Mouse (Mus musculus) ES-E14 (cell line): ENCODE measurements around the gene Foxj1. TPM values are rescaled to one million over a fixed set of nuclear protein-coding genes. Genes with fewer than 3 reads are reported as not detected.

ENCODE experiments used
- DNase-seq: peaks from one replicate; pipeline ENCODE4 v3.0.0-alpha.2; 2013; ENCODE audit warnings: low read depth, low spot score
- H3K27ac ChIP-seq: 2 replicates; pipeline ENCODE4 v1.5.1; 2012; ENCODE audit warnings: low read depth, mild to moderate bottlenecking, low read length, moderate library complexity, mixed read lengths; ENCODE audit not compliant: poor library complexity, insufficient read depth, severe bottlenecking
- H3K36me3 ChIP-seq: 2 replicates; pipeline ENCODE4 v1.6.1; 2012; ENCODE audit warnings: mild to moderate bottlenecking, low read length, moderate library complexity, mixed read lengths; ENCODE audit not compliant: control insufficient read depth, poor library complexity, insufficient read depth, severe bottlenecking
- H3K4me1 ChIP-seq, 2 experiments: fragments of 150-350 bp in 1 of 2; sonication (generic) in 1 of 2; 2 replicates each; pipeline ENCODE4 v1.6.1; 2012; ENCODE audit warnings: low read length in 2 of 2, mild to moderate bottlenecking in 1 of 2, mixed read lengths in 1 of 2; ENCODE audit not compliant: control insufficient read depth in 2 of 2, insufficient read depth in 2 of 2, poor library complexity in 1 of 2
- H3K4me3 ChIP-seq, 2 experiments: fragments of 150-350 bp in 1 of 2; sonication (generic) in 1 of 2; 2 replicates each; pipeline ENCODE4 v1.5.1; 2012; ENCODE audit warnings: low read length in 2 of 2, low read depth in 1 of 2, mild to moderate bottlenecking in 1 of 2, mixed read lengths in 1 of 2; ENCODE audit not compliant: insufficient read depth in 1 of 2, poor library complexity in 1 of 2, severe bottlenecking in 1 of 2
- H3K9ac ChIP-seq: 2 replicates; pipeline ENCODE4 v1.6.1; 2012; ENCODE audit warnings: low read depth, mild to moderate bottlenecking, low read length, mixed read lengths; ENCODE audit not compliant: poor library complexity, insufficient read depth, severe bottlenecking
- H3K9me3 ChIP-seq: fragments of 150-350 bp; sonication (generic); 2 replicates; pipeline ENCODE4 v1.6.1; 2012; ENCODE audit warnings: low read depth, mild to moderate bottlenecking, low read length; ENCODE audit not compliant: control insufficient read depth, insufficient read depth
- CHD2 ChIP-seq: IDR thresholded peaks from 2 replicates; pipeline ENCODE4 v1.6.1; 2014; ENCODE audit warnings: mild to moderate bottlenecking, low read depth, low read length, inconsistent platforms
- HCFC1 ChIP-seq: IDR thresholded peaks from 2 replicates; pipeline ENCODE4 v1.6.1; 2012; ENCODE audit warnings: low read length, inconsistent platforms, borderline replicate concordance; ENCODE audit not compliant: insufficient read depth
- MAFK ChIP-seq: IDR thresholded peaks from 2 replicates; pipeline ENCODE4 v1.6.1; 2014; ENCODE audit warnings: mild to moderate bottlenecking, low read depth, low read length, inconsistent platforms; ENCODE audit not compliant: insufficient read depth
- ZC3H11A ChIP-seq: IDR thresholded peaks from 2 replicates; pipeline ENCODE4 v1.6.1; 2012; ENCODE audit warnings: low read depth, mild to moderate bottlenecking, inconsistent platforms, low read length, borderline replicate concordance
- ZNF384 ChIP-seq: IDR thresholded peaks from 2 replicates; pipeline ENCODE4 v1.6.1; 2012; ENCODE audit warnings: low read depth, low read length, inconsistent platforms
- in situ Hi-C, 2 experiments: fragments of 600-800 bp; cut with MboI; formaldehyde crosslinking; loops; one replicate each; pipeline ENCODE4 v1.15.1; 2025; ENCODE audit warnings: low sequenced_read_pairs in 2 of 2, inconsistent platforms in 1 of 2; ENCODE audit not compliant: unreplicated experiment in 2 of 2
- total RNA-seq: library from RNA; depleted of rRNA; stranded (reverse); fragments of 300-350 nt; gene quantifications from 2 replicates; pipeline ENCODE4 v1.2.3, GENCODE M21; 2012

Gene Foxj1
- total RNA-seq, 1 experiment: 0.67 TPM

DNA sequence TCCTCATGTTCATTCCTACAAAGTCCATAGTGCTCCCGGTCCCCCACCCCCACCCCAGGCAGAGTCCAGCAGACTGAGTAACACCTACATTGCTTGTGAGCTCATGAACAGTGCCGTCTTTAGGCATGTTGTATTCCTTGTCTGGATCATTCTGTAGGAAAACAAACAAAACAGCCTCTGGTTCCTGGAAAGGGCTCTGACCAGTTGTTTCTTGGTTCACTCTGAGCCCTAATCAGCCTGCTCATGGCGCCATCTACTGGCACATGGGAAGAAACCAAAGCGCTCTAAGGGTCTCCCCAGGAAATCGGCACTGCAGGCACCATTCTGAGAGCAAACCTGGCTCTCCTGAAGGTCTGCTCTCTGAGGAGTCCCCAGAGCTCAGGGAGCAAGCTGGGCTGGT is 40.9 kb downstream of the Foxj1 start:
- H3K4me3 ChIP-seq: no peak overlapping the region
- no peak overlapping the region for H3K9ac ChIP-seq
- H3K27ac ChIP-seq: no peak overlapping the region
- H3K9me3 ChIP-seq: no peaks in the 10 kb centered on the region
- DNase-seq: peak; percentile 68
- in situ Hi-C loops: no loop called here
- no peaks in the 10 kb centered on the region for H3K36me3 ChIP-seq
- H3K4me1 ChIP-seq: peaks cover 0 to 4% of the 10 kb centered on the region in 2 experiments; a peak in 2 of 4 replicates
- TF ChIP-seq CHD2 (no peak), MAFK (no peak), HCFC1 (no peak), ZNF384 (no peak), ZC3H11A (no peak)

- H3K9ac ChIP-seq: no peak overlapping the region
- H3K4me1 ChIP-seq: peaks cover 0 to 6% of the 10 kb centered on the region in 2 experiments; a peak in 2 of 4 replicates
- no peak for DNase-seq
- H3K36me3 ChIP-seq: peaks cover 3% of the 10 kb centered on the region; the same call in 1 of the 2 replicates
- H3K27ac ChIP-seq: no peak overlapping the region
- in situ Hi-C loops: no loop called here
- TF ChIP-seq ZC3H11A (no peak), HCFC1 (no peak), MAFK (no peak), CHD2 (no peak), ZNF384 (no peak)
- no peaks in the 10 kb centered on the region for H3K9me3 ChIP-seq
- H3K4me3 ChIP-seq: no peak overlapping the region
These were observed 41.6 kb downstream of the Foxj1 start for GRCm38 (mm10) chr11:116293538-116294137.

DNA sequence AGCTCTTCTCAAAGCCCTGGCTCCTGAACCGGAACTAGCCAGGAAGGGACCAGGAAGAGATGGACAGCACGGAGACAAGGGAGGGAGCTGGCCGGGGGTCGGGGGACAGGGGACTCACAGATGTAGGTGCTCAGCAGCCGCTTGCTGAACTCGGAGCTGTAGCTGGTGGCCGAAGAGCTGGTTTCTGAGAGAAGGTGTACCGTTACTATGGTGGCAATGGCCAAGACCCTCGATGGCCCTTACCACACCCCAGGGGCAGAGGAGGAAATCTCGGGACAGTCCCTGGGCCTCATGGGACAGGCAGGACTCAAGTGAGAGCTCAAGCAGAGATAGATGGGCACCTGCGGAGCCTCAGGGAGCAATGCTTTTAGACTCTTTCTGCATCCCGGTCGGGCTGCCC is 42.8 kb downstream of the Foxj1 start:
- no peak overlapping the region for H3K4me3 ChIP-seq
- no peak overlapping the region for H3K27ac ChIP-seq
- TF ChIP-seq CHD2 (no peak), ZNF384 (no peak), HCFC1 (no peak), ZC3H11A (no peak), MAFK (no peak)
- no peak for DNase-seq
- no peaks in the 10 kb centered on the region for H3K9me3 ChIP-seq
- in situ Hi-C loops: no loop called here
- peaks cover 0 to 8% of the 10 kb centered on the region in 2 experiments; a peak in 2 of 4 replicates for H3K4me1 ChIP-seq
- peaks cover 3% of the 10 kb centered on the region; the same call in 1 of the 2 replicates for H3K36me3 ChIP-seq
- no peak overlapping the region for H3K9ac ChIP-seq

DNA sequence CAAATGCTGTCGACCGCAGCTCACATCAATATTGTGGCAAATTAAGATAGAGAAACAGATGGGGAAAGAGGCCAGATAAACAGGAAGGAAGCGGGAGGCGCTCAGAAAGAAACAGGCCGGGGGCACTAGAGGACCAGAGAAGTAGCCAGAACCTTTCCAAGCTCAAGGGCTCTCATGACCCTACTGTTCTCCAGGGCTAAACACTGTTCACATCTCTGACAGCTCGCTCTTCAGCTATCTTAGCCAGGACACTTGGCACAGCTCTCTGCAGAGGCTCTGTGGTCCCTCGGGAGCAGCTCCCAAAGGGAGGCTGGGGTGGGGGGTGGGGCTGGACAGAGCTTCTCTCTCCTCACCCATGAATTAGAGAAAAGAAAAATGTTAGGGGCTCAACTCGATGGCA is 44.6 kb downstream of the Foxj1 start:
- no peak for DNase-seq
- H3K4me3 ChIP-seq: no peak overlapping the region
- no peak overlapping the region for H3K9ac ChIP-seq
- no peak for TF ChIP-seq HCFC1
- TF ChIP-seq MAFK: no peak
- no peak for TF ChIP-seq ZNF384
- no peaks in the 10 kb centered on the region for H3K9me3 ChIP-seq
- peaks cover 0 to 8% of the 10 kb centered on the region in 2 experiments; a peak in 2 of 4 replicates for H3K4me1 ChIP-seq
- peaks cover 3% of the 10 kb centered on the region; the same call in 1 of the 2 replicates for H3K36me3 ChIP-seq
- H3K27ac ChIP-seq: no peak overlapping the region
- in situ Hi-C loops: no loop called here

- no peak for DNase-seq
- Histone ChIP-seq H3K36me3 (peaks cover 3% of the 10 kb centered on the region; the same call in 1 of the 2 replicates), H3K9me3 (no peaks in the 10 kb centered on the region), H3K4me1 (peaks cover 4 to 7% of the 10 kb centered on the region in 2 experiments; a peak in 2 of 4 replicates), H3K4me3 (no peak overlapping the region), H3K27ac (no peak overlapping the region), H3K9ac (no peak overlapping the region)
- in situ Hi-C loops: no loop called here
- TF ChIP-seq MAFK (no peak), ZNF384 (no peak), ZC3H11A (no peak), CHD2 (no peak), HCFC1 (no peak)
These were observed 47.8 kb downstream of the Foxj1 start for GRCm38 (mm10) chr11:116287351-116287750.
